Mouse (Mus musculus) C2C12 (cell line): Measurements from ENCODE around the gene Enpp1. TPM values are rescaled to one million over a fixed set of nuclear protein-coding genes. Genes with fewer than 3 reads are reported as not detected.

Experiments
- H3K27me3 ChIP-seq: one replicate; pipeline ENCODE4 v1.6.1; 2011; ENCODE audit not compliant: control insufficient read depth, insufficient read depth, insufficient read length
- H3K36me3 ChIP-seq: one replicate; pipeline ENCODE4 v1.6.1; 2011; ENCODE audit not compliant: control insufficient read depth, insufficient read depth
- H3K4me3 ChIP-seq: one replicate; pipeline ENCODE4 v1.5.1; 2011; ENCODE audit warnings: mild to moderate bottlenecking, control low read depth; ENCODE audit not compliant: poor library complexity, insufficient read depth, severe bottlenecking
- H3K79me2 ChIP-seq: one replicate; pipeline ENCODE4 v1.6.1; 2011; ENCODE audit not compliant: control insufficient read depth, insufficient read depth
- H3K79me3 ChIP-seq: one replicate; pipeline ENCODE4 v1.6.1; 2011; ENCODE audit warnings: low read depth, control low read depth
- H3ac ChIP-seq: one replicate; pipeline ENCODE3; 2011; ENCODE audit warnings: low read depth; ENCODE audit not compliant: control insufficient read depth, insufficient read length
- CEBPB ChIP-seq: IDR thresholded peaks from one replicate; pipeline ENCODE4 v1.6.1; 2011; ENCODE audit warnings: low read depth, mild to moderate bottlenecking, control low read depth, moderate library complexity
- CTCF ChIP-seq: IDR thresholded peaks from one replicate; pipeline ENCODE4 v1.5.1; 2011; ENCODE audit not compliant: control insufficient read depth, insufficient read depth, insufficient read length
- FOSL1 ChIP-seq: IDR thresholded peaks from one replicate; pipeline ENCODE4 v1.8.0; 2011; ENCODE audit warnings: mild to moderate bottlenecking, low read length; ENCODE audit not compliant: poor library complexity, insufficient read depth, severe bottlenecking
- MAX ChIP-seq: IDR thresholded peaks from one replicate; pipeline ENCODE4 v1.6.1; 2011; ENCODE audit warnings: mild to moderate bottlenecking, control low read depth
- MYOD1 ChIP-seq: IDR thresholded peaks from one replicate; pipeline ENCODE4 v1.6.1; 2011; ENCODE audit warnings: low read depth; ENCODE audit not compliant: control insufficient read depth, insufficient read length
- MYOG ChIP-seq: IDR thresholded peaks from one replicate; pipeline ENCODE4 v1.6.1; 2011; ENCODE audit not compliant: control insufficient read depth, insufficient read length; ENCODE audit errors: extremely low read depth
- USF1 ChIP-seq: IDR thresholded peaks from one replicate; pipeline ENCODE4 v1.6.1; 2011; ENCODE audit warnings: low read depth, mild to moderate bottlenecking, control low read depth, moderate library complexity
- polyA plus RNA-seq: library from polyadenylated mRNA; unstranded; fragments of >200 nt; fragmentation: generic; extraction: Trizol; gene quantifications from one replicate; pipeline ENCODE4 v1.2.1, GENCODE M21; 2012; ENCODE audit warnings: missing spikeins

The Enpp1 gene
- polyA plus RNA-seq, 1 experiment = 1.3 TPM

DNA sequence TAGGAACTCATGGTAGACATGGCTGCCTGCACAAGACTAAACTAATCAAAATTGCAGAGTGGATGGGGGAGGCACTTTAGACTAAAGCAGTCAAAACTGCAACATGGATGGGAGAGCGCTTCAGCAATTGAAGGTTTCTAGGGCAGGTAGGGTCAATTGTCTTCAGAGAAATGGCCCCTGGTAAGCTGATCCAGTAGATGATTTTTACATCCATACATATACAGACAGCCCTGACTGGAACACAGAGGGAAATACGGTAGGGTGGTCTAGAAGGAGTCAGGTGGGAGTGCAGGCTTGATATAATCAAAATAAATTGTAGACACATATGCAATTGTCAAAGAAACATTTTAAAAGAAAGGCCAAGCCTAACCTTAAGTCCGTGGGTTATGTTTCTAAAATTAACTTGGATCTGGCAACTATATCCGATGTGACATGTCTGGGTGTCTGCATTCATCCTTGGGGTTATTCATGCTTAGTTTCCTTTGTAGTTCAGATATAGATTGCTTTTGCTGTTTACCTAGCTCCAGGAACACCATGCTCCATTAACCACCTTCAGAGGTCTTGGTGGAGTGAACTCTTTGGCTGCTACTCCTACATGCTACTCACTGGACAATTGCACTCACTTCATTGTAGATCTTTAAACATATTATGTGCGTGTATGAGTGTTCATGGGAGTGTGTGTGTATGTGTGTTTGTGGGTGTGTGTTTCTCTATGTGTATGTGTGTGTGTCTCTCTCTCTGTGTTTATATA lies 23.2 kb upstream of the Enpp1 start:
- H3K27me3 ChIP-seq = no peaks in the 10 kb centered on the region
- H3K4me3 ChIP-seq = no peak overlapping the region
- no peaks in the 10 kb centered on the region for H3K36me3 ChIP-seq
- TF ChIP-seq FOSL1 = no peak
- TF ChIP-seq USF1 = no peak
- TF ChIP-seq MAX = no peak
- TF ChIP-seq MYOD1 = no peak
- TF ChIP-seq CTCF = no peak
- no peak for TF ChIP-seq MYOG
- TF ChIP-seq CEBPB = no peak
- H3K79me2 ChIP-seq = no peaks in the 10 kb centered on the region
- H3ac ChIP-seq = no peak overlapping the region
- H3K79me3 ChIP-seq = no peaks in the 10 kb centered on the region

DNA sequence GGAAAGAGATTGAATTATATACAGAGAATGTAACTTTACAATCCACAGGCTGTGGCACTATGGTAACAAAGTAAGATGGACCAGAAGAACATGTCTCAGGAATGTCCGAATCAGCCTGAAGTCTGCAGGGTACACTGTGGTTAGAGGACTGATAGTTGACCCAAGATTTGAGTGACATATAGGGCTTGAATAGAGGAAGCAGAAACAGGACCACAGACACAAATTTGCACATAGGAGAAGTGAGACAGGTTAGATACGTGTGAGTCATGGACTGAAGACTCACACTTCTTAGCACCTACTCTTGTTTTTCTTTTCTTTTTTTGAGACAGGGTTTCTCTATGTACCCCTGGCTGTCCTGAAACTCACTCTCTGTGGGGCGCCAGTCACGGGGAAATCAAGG lies 15.5 kb upstream of the Enpp1 start:
- Histone ChIP-seq H3K27me3 (no peaks in the 10 kb centered on the region), H3ac (no peak overlapping the region), H3K79me3 (no peaks in the 10 kb centered on the region), H3K79me2 (no peaks in the 10 kb centered on the region), H3K36me3 (no peaks in the 10 kb centered on the region), H3K4me3 (no peak overlapping the region)
- TF ChIP-seq USF1 (no peak), CEBPB (no peak), MYOD1 (no peak), FOSL1 (no peak), CTCF (no peak), MAX (no peak), MYOG (no peak)

- Histone ChIP-seq H3K4me3 (no peak overlapping the region), H3K79me3 (no peaks in the 10 kb centered on the region)
Measured at GRCm38 (mm10) chr10:24725197-24725596, 13.2 kb upstream of the Enpp1 start.

GRCm38 (mm10) chr10:24721841-24722240 lies 9.9 kb upstream of the Enpp1 start:
- Histone ChIP-seq H3K79me3 (no peaks in the 10 kb centered on the region), H3K36me3 (no peaks in the 10 kb centered on the region), H3K4me3 (no peak overlapping the region), H3K27me3 (no peaks in the 10 kb centered on the region), H3ac (no peak overlapping the region), H3K79me2 (no peaks in the 10 kb centered on the region)
- TF ChIP-seq USF1 = no peak
- TF ChIP-seq FOSL1 = no peak
- no peak for TF ChIP-seq MAX
- TF ChIP-seq MYOD1 = no peak
- TF ChIP-seq CEBPB = no peak
- TF ChIP-seq CTCF = no peak
- no peak for TF ChIP-seq MYOG

More at GRCm38 (mm10) chr10:24725197-24725596, 13.2 kb upstream of the Enpp1 start:
- Histone ChIP-seq H3K27me3 (no peaks in the 10 kb centered on the region), H3K79me2 (no peaks in the 10 kb centered on the region), H3ac (no peak overlapping the region), H3K36me3 (no peaks in the 10 kb centered on the region)
- TF ChIP-seq MAX (no peak), MYOG (no peak), CTCF (no peak), CEBPB (no peak)

DNA sequence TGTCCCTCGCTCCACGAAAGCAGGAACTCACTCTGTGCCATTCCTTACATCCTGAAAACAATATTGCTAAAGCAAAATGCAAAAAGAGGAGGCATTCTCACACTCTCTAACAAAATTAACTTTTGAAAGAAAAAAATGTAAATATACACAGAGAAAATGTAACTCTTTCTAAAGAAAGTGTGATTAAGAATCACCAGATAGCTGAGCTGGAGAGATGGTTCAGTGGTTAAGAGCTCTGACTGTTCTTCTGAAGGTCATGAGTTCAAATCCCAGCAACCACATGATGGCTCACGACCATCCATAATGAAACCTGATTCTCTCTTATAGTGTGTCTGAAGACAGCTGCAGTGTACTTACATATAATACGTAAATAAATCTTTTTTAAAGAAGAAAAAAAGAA lies 7.4 kb upstream of the Enpp1 start:
- Histone ChIP-seq H3K4me3 (no peak overlapping the region), H3K79me2 (no peaks in the 10 kb centered on the region), H3ac (no peak overlapping the region), H3K79me3 (no peaks in the 10 kb centered on the region), H3K36me3 (no peaks in the 10 kb centered on the region), H3K27me3 (no peaks in the 10 kb centered on the region)
- TF ChIP-seq FOSL1 (no peak), MAX (no peak), CEBPB (no peak), MYOD1 (no peak), CTCF (no peak), USF1 (no peak), MYOG (no peak)

GRCm38 (mm10) chr10:24718720-24719119 lies 6.8 kb upstream of the Enpp1 start:
- H3K36me3 ChIP-seq = no peaks in the 10 kb centered on the region
- H3K79me2 ChIP-seq = no peaks in the 10 kb centered on the region
- H3K27me3 ChIP-seq = no peaks in the 10 kb centered on the region
- no peaks in the 10 kb centered on the region for H3K79me3 ChIP-seq
- H3K4me3 ChIP-seq = no peak overlapping the region
- no peak overlapping the region for H3ac ChIP-seq
- TF ChIP-seq CEBPB = no peak
- TF ChIP-seq FOSL1 = no peak
- TF ChIP-seq MYOG = no peak
- TF ChIP-seq USF1 = no peak
- TF ChIP-seq MYOD1 = no peak
- TF ChIP-seq CTCF = no peak
- TF ChIP-seq MAX = no peak
